Mouse (Mus musculus): ENCODE measurements around the gene Ccdc190.

Ccdc190 gene

DNA sequence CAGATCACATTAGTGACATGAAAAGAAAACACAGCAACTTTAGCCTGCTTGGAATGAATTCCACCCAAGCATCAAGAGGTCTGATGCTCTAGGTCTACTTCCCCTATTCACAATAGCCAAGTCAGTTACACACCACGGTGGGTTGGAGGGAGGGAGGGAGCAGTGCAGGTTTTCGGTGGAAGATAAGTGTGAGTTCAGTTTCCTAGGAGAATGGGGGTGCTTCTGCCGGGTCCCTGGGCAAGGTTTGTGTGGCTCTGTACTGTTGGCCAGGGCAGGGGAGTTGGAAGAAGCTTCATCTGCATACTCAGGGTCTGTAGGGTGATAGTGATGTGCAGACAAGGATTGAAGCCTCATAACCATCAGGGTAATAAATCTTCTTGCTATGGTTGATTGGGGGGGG is 17.6 kb downstream of the Ccdc190 start:
- no peak overlapping the region for H3K4me3 ChIP-seq (replicated peaks; ENCODE audit: low read length)

GRCm38 (mm10) chr1:169947654-169948053 is 19.2 kb downstream of the Ccdc190 start:
- peaks cover 12% of the 10 kb centered on the region for H3K36me3 ChIP-seq (ENCODE audit: insufficient read depth, low read length)
- H3K27me3 ChIP-seq (ENCODE audit: insufficient read depth, low read length) = no peaks in the 10 kb centered on the region
- TF ChIP-seq POU5F1 (IDR thresholded peaks at IDR 0.05; ENCODE audit: borderline replicate concordance, low read length) (no peak), CTCF (conservative IDR thresholded peaks at IDR 0.05; ENCODE audit: low read length) (no peak), NANOG (IDR thresholded peaks at IDR 0.05; ENCODE audit: borderline replicate concordance, low read length) (no peak)
- no peaks in the 10 kb centered on the region for H3K4me1 ChIP-seq (replicated peaks; ENCODE audit: low read depth, low read length)
- H3K4me3 ChIP-seq (replicated peaks; ENCODE audit: low read length) = no peak overlapping the region
- H3K9me3 ChIP-seq (ENCODE audit: low read length) = no peaks in the 10 kb centered on the region

More for the DNA sequence above, 17.6 kb downstream of the Ccdc190 start:
- no peaks in the 10 kb centered on the region for H3K9me3 ChIP-seq (ENCODE audit: low read length)
- H3K4me1 ChIP-seq (replicated peaks; ENCODE audit: low read depth, low read length) = no peaks in the 10 kb centered on the region
- no peaks in the 10 kb centered on the region for H3K36me3 ChIP-seq (ENCODE audit: insufficient read depth, low read length)
- TF ChIP-seq CTCF (conservative IDR thresholded peaks at IDR 0.05; ENCODE audit: low read length) (no peak), NANOG (IDR thresholded peaks at IDR 0.05; ENCODE audit: borderline replicate concordance, low read length) (no peak), POU5F1 (IDR thresholded peaks at IDR 0.05; ENCODE audit: borderline replicate concordance, low read length) (no peak)
- H3K27me3 ChIP-seq (ENCODE audit: insufficient read depth, low read length) = no peaks in the 10 kb centered on the region

GRCm38 (mm10) chr1:169948280-169948679 is 19.8 kb downstream of the Ccdc190 start:
- H3K9me3 ChIP-seq (ENCODE audit: low read length) = no peaks in the 10 kb centered on the region
- H3K4me3 ChIP-seq (replicated peaks; ENCODE audit: low read length) = no peak overlapping the region
- H3K4me1 ChIP-seq (replicated peaks; ENCODE audit: low read depth, low read length) = no peaks in the 10 kb centered on the region
- TF ChIP-seq CTCF (conservative IDR thresholded peaks at IDR 0.05; ENCODE audit: low read length) = no peak
- no peak for TF ChIP-seq POU5F1 (IDR thresholded peaks at IDR 0.05; ENCODE audit: borderline replicate concordance, low read length)
- no peak for TF ChIP-seq NANOG (IDR thresholded peaks at IDR 0.05; ENCODE audit: borderline replicate concordance, low read length)
- peaks cover 14% of the 10 kb centered on the region for H3K36me3 ChIP-seq (ENCODE audit: insufficient read depth, low read length)
- no peaks in the 10 kb centered on the region for H3K27me3 ChIP-seq (ENCODE audit: insufficient read depth, low read length)

- H3K36me3 ChIP-seq (ENCODE audit: insufficient read depth, low read length) = peaks cover 14% of the 10 kb centered on the region
- H3K4me3 ChIP-seq (replicated peaks; ENCODE audit: low read length) = no peak overlapping the region
- no peak for TF ChIP-seq POU5F1 (IDR thresholded peaks at IDR 0.05; ENCODE audit: borderline replicate concordance, low read length)
- TF ChIP-seq NANOG (IDR thresholded peaks at IDR 0.05; ENCODE audit: borderline replicate concordance, low read length) = no peak
- TF ChIP-seq CTCF (conservative IDR thresholded peaks at IDR 0.05; ENCODE audit: low read length) = no peak
- no peaks in the 10 kb centered on the region for H3K4me1 ChIP-seq (replicated peaks; ENCODE audit: low read depth, low read length)
- H3K27me3 ChIP-seq (ENCODE audit: insufficient read depth, low read length) = no peaks in the 10 kb centered on the region
- H3K9me3 ChIP-seq (ENCODE audit: low read length) = no peaks in the 10 kb centered on the region
These were observed 20.4 kb downstream of the Ccdc190 start for GRCm38 (mm10) chr1:169948866-169949265.

DNA sequence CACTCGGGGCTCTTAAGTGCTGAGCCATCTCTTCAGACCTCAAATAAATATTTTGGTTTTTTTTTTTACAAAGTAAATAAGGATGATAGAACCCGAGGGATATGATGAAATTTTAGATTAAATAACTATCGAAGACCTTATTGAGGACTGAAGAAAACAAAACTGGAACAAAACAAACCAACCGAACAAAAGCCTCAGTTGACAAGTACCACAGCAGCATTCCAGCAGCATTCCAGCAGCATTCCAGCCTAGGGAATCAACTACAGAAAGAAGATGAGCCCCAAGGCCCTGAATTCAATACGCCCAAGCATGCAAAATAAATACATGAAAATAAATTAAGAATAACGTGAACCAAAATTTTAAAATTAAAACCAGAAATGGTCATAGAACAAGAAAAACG is 21.5 kb downstream of the Ccdc190 start:
- Histone ChIP-seq H3K36me3 (ENCODE audit: insufficient read depth, low read length) (peaks cover 24% of the 10 kb centered on the region), H3K9me3 (ENCODE audit: low read length) (no peaks in the 10 kb centered on the region), H3K4me3 (replicated peaks; ENCODE audit: low read length) (no peak overlapping the region), H3K27me3 (ENCODE audit: insufficient read depth, low read length) (no peaks in the 10 kb centered on the region), H3K4me1 (replicated peaks; ENCODE audit: low read depth, low read length) (no peaks in the 10 kb centered on the region)
- TF ChIP-seq POU5F1 (IDR thresholded peaks at IDR 0.05; ENCODE audit: borderline replicate concordance, low read length) = no peak
- no peak for TF ChIP-seq CTCF (conservative IDR thresholded peaks at IDR 0.05; ENCODE audit: low read length)
- TF ChIP-seq NANOG (IDR thresholded peaks at IDR 0.05; ENCODE audit: borderline replicate concordance, low read length) = no peak

DNA sequence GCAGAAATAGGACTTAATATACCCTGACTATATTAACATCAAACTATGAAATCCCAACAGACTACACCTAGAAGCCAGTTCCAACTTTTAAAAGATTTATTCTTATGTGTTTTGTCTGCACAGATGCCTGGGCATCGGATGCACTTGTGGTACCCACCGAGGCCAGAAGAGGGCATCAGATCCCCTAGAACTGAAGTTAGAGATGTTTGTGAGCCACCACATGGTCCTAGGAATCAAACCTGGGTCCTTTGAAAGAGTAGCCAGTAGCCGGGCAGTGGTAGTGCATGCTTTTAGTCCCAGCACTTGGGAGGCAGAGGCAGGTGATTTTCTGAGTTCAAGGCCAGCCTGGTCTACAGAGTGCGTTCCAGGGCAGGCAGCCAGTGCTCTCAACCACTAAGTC is 22.2 kb downstream of the Ccdc190 start:
- no peaks in the 10 kb centered on the region for H3K9me3 ChIP-seq (ENCODE audit: low read length)
- H3K4me1 ChIP-seq (replicated peaks; ENCODE audit: low read depth, low read length) = no peaks in the 10 kb centered on the region
- TF ChIP-seq POU5F1 (IDR thresholded peaks at IDR 0.05; ENCODE audit: borderline replicate concordance, low read length) (no peak), CTCF (conservative IDR thresholded peaks at IDR 0.05; ENCODE audit: low read length) (peak; percentile 50)

DNA sequence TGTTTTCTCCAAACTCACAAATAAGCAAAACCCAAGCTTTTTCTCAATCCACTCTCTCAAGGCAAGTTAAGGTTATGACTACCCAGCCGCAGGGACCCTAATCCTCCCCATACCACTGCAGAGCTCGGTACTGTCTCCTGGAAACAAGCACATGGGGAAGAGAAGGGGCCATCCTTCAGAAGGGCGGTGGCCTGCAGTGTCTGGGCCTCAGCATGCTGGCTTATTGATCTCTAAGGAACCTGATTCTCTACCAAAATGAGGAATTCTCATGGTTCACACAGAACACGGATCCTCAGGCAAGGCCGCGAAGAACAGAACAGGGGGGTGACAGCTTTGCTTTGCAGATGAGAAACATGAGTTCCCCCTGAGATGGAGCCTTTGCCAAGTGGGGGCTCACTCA is 23.1 kb downstream of the Ccdc190 start:
- H3K36me3 ChIP-seq (ENCODE audit: insufficient read depth, low read length) = peaks cover 39% of the 10 kb centered on the region
- H3K27me3 ChIP-seq (ENCODE audit: insufficient read depth, low read length) = no peaks in the 10 kb centered on the region
- no peaks in the 10 kb centered on the region for H3K9me3 ChIP-seq (ENCODE audit: low read length)
- H3K4me1 ChIP-seq (replicated peaks; ENCODE audit: low read depth, low read length) = no peaks in the 10 kb centered on the region
- no peak for TF ChIP-seq CTCF (conservative IDR thresholded peaks at IDR 0.05; ENCODE audit: low read length)
- no peak for TF ChIP-seq NANOG (IDR thresholded peaks at IDR 0.05; ENCODE audit: borderline replicate concordance, low read length)
- TF ChIP-seq POU5F1 (IDR thresholded peaks at IDR 0.05; ENCODE audit: borderline replicate concordance, low read length) = no peak
- no peak overlapping the region for H3K4me3 ChIP-seq (replicated peaks; ENCODE audit: low read length)

More for the DNA sequence above, 22.2 kb downstream of the Ccdc190 start:
- Histone ChIP-seq H3K36me3 (ENCODE audit: insufficient read depth, low read length) (peaks cover 30% of the 10 kb centered on the region), H3K27me3 (ENCODE audit: insufficient read depth, low read length) (no peaks in the 10 kb centered on the region), H3K4me3 (replicated peaks; ENCODE audit: low read length) (no peak overlapping the region)

GRCm38 (mm10) chr1:169952636-169953035 is 24.2 kb downstream of the Ccdc190 start:
- Histone ChIP-seq H3K36me3 (ENCODE audit: insufficient read depth, low read length) (peaks cover 45% of the 10 kb centered on the region), H3K27me3 (ENCODE audit: insufficient read depth, low read length) (no peaks in the 10 kb centered on the region), H3K4me1 (replicated peaks; ENCODE audit: low read depth, low read length) (no peaks in the 10 kb centered on the region), H3K4me3 (replicated peaks; ENCODE audit: low read length) (no peak overlapping the region), H3K9me3 (ENCODE audit: low read length) (no peaks in the 10 kb centered on the region)
- TF ChIP-seq POU5F1 (IDR thresholded peaks at IDR 0.05; ENCODE audit: borderline replicate concordance, low read length) = no peak
- TF ChIP-seq CTCF (conservative IDR thresholded peaks at IDR 0.05; ENCODE audit: low read length) = no peak
- TF ChIP-seq NANOG (IDR thresholded peaks at IDR 0.05; ENCODE audit: borderline replicate concordance, low read length) = no peak

GRCm38 (mm10) chr1:169953106-169953505 is 24.7 kb downstream of the Ccdc190 start:
- H3K9me3 ChIP-seq (ENCODE audit: low read length) = no peaks in the 10 kb centered on the region
- H3K36me3 ChIP-seq (ENCODE audit: insufficient read depth, low read length) = peaks cover 50% of the 10 kb centered on the region
- TF ChIP-seq POU5F1 (IDR thresholded peaks at IDR 0.05; ENCODE audit: borderline replicate concordance, low read length) = no peak
- H3K4me1 ChIP-seq (replicated peaks; ENCODE audit: low read depth, low read length) = no peaks in the 10 kb centered on the region
- no peak overlapping the region for H3K4me3 ChIP-seq (replicated peaks; ENCODE audit: low read length)
- H3K27me3 ChIP-seq (ENCODE audit: insufficient read depth, low read length) = no peaks in the 10 kb centered on the region

All from E14TG2a.4 (cell line).